Mouse (Mus musculus) midbrain, embryonic 12.5 days (tissue): ENCODE measurements around the gene Plscr1. TPM values are rescaled to one million over a fixed set of nuclear protein-coding genes. Genes with fewer than 3 reads are reported as not detected.

Source experiments
- microRNA-seq: library from miRNA; unstranded; fragments of <30 nt; microRNA quantifications from one replicate; pipeline ENCODE4, GENCODE M21; 2017
- polyA plus RNA-seq: library from polyadenylated mRNA; unstranded; fragments of >200 nt; fragmentation: Nextera tagmentation; extraction: Ambion mirVana; gene quantifications from 2 replicates; pipeline ENCODE4 v1.2.1, GENCODE M21; 2016

Plscr1 gene
- polyA plus RNA-seq, 1 experiment from 2014 or later: 18.3 TPM

Small RNA genes within 50 kb of the gene (microRNA-seq; reads per million reads assigned to microRNA genes)
- not detected for gene Mir6386

Other genes with a start within 250 kb of the Plscr1 start
- not detected in 2 replicates for gene Plscr5, start 56.8 kb upstream of the Plscr1 start, polyA plus RNA-seq
- 0.71 and 1.2 TPM in 2 replicates for gene Plscr2, start 25.9 kb downstream of the Plscr1 start, polyA plus RNA-seq
- gene 1700057G04Rik, start 59.6 kb downstream of the Plscr1 start, polyA plus RNA-seq: not detected in 2 replicates
- gene Plscr4, start 207.6 kb downstream of the Plscr1 start, polyA plus RNA-seq: 1.0 and 1.3 TPM in 2 replicates